Mouse (Mus musculus) spleen, postnatal 10 days (tissue): ENCODE measurements around the gene Zfp618.
A peak's percentile ranks its signal among the peaks of the same experiment; 100 is the strongest.

Source experiments
- DNase-seq, 2 experiments: peaks; one replicate each; pipeline ENCODE4 v3.0.0; 2021 to 2022; ENCODE audit warnings: low spot score in 2 of 2

The Zfp618 gene

GRCm38 (mm10) chr4:63068499-63069175 is 103.3 kb downstream of the Zfp618 start:
- DNase-seq, result no peak

- DNase-seq, result no peak
Measured at GRCm38 (mm10) chr4:63071413-63072260, 106.3 kb downstream of the Zfp618 start.

- DNase-seq, result no peak
Measured at GRCm38 (mm10) chr4:63073139-63073538, 107.8 kb downstream of the Zfp618 start.

DNA sequence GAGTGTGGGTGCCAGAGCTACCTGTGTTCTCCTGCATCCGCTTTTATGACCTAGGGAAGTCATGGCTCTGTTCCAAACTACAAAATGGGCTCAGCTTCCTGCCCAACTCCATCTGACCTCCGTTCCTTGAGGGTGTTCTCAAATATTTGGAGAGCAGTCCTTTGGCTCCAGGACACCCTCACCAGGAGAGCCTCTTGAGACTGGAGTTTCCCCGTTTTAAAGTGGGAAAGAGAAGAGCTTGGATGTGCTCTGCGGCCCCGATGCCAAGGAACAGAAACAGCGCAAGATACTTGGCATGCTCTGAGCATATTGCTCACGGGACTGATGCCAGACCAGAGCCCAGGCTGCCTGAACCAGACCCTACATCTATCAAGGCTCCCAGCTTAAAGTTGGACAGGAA is 113.8 kb downstream of the Zfp618 start:
- no peak for DNase-seq

DNA sequence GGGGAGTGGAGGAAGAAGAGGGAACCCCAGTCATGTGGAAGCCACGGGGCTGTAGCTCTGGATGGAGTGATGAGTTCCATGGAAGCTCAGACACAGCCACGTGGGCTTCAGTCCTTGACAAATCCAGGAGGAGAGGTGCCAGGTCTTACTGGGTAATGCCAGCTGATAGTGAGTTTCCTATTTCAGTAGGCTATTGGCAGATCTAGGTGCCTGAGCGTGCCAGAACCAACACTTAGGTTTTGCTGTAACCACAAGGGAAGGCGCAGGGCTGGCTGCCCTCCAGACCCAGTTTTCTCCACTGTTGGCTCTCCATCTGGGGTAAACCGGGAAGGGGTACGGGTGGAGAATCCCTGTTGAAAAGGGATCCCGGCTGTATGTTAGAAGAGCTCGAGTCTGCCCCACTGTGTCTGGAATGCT is 119.1 kb downstream of the Zfp618 start:
- no peak for DNase-seq

GRCm38 (mm10) chr4:63089484-63089883 is 124.1 kb downstream of the Zfp618 start:
- peak in 1 of 2 experiments; percentile 63 for DNase-seq

- no peak for DNase-seq
Measured at GRCm38 (mm10) chr4:63091151-63091550, 125.8 kb downstream of the Zfp618 start.

- DNase-seq, result peak in 1 of 2 experiments; percentile 24
Measured at GRCm38 (mm10) chr4:63097603-63098002, 132.2 kb downstream of the Zfp618 start.

- DNase-seq, result no peak
Measured at GRCm38 (mm10) chr4:63100478-63100877, 135.1 kb downstream of the Zfp618 start.

- no peak for DNase-seq
Measured at GRCm38 (mm10) chr4:63102025-63102424, 136.7 kb downstream of the Zfp618 start.

DNA sequence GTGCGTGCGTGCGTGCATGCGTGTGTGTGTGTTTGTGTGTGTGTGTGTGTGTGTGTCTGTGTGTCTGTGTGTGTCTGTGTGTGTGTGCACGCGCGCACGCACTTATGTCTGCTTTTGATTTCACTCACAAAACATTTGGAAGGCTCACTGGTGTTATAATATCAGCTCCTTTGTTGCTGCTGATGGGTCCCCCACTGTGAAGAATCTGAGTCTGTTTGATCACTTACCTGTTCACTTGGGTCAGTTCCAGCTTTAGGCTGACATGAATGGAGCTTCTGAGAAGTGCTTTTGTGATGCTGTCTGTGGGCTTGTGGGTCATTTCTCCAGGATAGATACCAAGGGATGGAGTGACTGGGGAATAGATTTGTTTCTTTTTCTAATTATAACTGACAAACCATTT is 140.3 kb downstream of the Zfp618 start:
- no peak for DNase-seq

GRCm38 (mm10) chr4:63118639-63119437 is 153.5 kb downstream of the Zfp618 start:
- peak; percentile 24 to 74 for DNase-seq

GRCm38 (mm10) chr4:63124861-63125466 is 159.6 kb downstream of the Zfp618 start:
- DNase-seq, result no peak

- DNase-seq, result no peak
Measured at GRCm38 (mm10) chr4:63129891-63130624, 164.7 kb downstream of the Zfp618 start.

DNA sequence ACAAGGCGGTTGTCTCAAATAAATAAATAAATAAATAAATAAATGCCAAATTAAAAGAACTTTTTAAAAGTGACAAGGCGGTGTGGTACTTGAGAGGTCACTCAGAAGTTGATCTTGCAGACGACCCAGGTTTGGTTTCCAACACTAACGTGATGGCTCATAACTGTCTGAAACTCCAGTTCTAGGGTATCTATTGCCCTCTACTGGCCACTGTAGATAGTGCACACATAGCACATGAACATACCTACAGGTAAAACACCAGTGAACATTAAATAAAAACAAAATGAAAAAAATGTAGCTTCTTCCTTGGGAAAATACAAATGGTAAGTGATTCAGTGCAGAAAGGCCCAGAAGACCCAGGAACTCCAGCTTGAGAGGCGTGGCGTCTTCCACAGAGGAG is 181.9 kb downstream of the Zfp618 start:
- no peak for DNase-seq

DNA sequence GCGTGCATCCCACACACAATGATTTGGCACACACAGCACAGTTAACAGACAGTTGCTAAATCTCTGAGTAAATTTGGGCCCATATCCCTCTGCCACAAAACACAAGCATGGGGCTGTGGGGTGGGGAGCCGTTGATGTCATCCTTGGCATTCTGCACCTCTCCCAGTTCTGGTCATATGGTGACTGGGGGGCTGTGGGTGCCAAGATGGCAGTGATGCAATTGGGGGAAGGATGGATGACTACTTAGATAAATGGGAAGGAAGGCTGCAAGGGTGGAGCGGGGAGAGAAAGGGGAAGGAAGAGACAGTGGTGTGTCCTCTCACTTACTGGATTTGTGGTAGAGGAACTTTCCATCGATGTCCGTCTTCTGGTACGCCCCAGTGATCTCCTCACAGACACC is 185.8 kb downstream of the Zfp618 start:
- DNase-seq, result no peak

- no peak for DNase-seq
Measured at GRCm38 (mm10) chr4:63154028-63154427, 188.7 kb downstream of the Zfp618 start.

DNA sequence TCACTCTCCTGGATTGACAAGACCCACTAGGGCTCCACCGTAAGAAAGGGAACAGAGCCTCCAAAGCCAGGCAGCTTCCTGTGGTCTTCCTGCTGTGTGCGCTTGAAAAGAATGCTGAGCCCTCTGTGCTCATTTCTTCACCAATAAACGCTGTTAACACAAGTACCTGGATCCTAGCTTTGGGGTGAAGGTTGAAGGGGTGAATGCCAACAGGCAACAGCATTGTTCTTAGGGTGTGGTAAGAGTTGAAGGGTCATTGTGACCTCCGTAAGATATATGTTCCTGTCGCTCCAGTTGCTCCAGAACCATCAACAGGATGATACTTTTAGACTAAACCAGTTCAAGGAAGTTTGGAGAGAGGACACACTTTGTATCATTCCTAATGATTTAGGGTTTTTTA is 189.3 kb downstream of the Zfp618 start, which contains the start of gene Ambp:
Gene Ambp, minus strand, starts transcription at position 101 of the 400 bp plus-strand sequence.
- DNase-seq, result no peak

DNA sequence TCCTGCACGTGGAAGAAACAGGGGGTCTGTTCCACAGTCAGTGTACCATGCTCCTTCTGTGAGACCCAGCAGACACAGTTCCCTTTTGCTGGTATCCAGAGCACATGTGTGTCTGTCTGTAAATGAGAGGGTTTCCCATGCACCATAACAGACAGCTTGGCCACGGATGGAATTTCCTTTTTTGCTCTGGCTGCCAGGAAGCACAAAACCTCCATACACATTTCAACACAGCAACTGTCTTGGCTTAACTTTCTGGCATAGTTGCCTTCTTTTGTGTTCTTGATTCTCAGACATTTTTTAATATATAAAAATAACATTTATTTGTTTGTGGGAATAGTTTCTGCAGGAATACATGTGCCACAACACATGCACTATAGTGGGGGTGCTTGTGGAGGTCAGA is 190.2 kb downstream of the Zfp618 start:
- DNase-seq, result no peak

- no peak for DNase-seq
Measured at GRCm38 (mm10) chr4:63156726-63157634, 191.6 kb downstream of the Zfp618 start.
